Mouse (Mus musculus) liver, embryonic 15.5 days (tissue): ENCODE data around the gene Gm37240. TPM values are rescaled to one million over a fixed set of nuclear protein-coding genes. Genes with fewer than 3 reads are reported as not detected.

Source experiments
- ATAC-seq: fragments of 200-750 bp; cut with Nextera tagmentation; 2 replicates; pipeline ENCODE4 v1.8.0; 2017; ENCODE audit warnings: moderate number of reproducible peaks, mild to moderate bottlenecking, moderate library complexity; ENCODE audit not compliant: insufficient read depth
- H3K27ac ChIP-seq: fragments of 300-500 bp; sonication (generic); replicated peaks from 2 replicates; pipeline ENCODE4 v1.5.1; 2015; ENCODE audit warnings: mild to moderate bottlenecking, inconsistent platforms
- H3K27me3 ChIP-seq: fragments of 300-500 bp; sonication (generic); 2 replicates; pipeline ENCODE4 v1.6.1; 2015; ENCODE audit warnings: mild to moderate bottlenecking, inconsistent platforms
- H3K36me3 ChIP-seq: fragments of 300-500 bp; sonication (generic); replicated peaks from 2 replicates; pipeline ENCODE4 v1.6.1; 2015; ENCODE audit warnings: moderate library complexity, mild to moderate bottlenecking, inconsistent platforms
- H3K4me1 ChIP-seq: fragments of 300-500 bp; sonication (generic); replicated peaks from 2 replicates; pipeline ENCODE4 v1.6.1; 2015; ENCODE audit warnings: inconsistent platforms
- H3K4me2 ChIP-seq: fragments of 300-500 bp; sonication (generic); 2 replicates; pipeline ENCODE4 v1.6.1; 2015; ENCODE audit warnings: moderate library complexity, mild to moderate bottlenecking, inconsistent platforms
- H3K4me3 ChIP-seq: fragments of 300-500 bp; sonication (generic); replicated peaks from 2 replicates; pipeline ENCODE4 v1.5.1; 2015; ENCODE audit warnings: mild to moderate bottlenecking, inconsistent platforms
- H3K9ac ChIP-seq: fragments of 300-500 bp; sonication (generic); 2 replicates; pipeline ENCODE4 v1.6.1; 2015; ENCODE audit warnings: moderate library complexity, mild to moderate bottlenecking, inconsistent platforms
- H3K9me3 ChIP-seq: fragments of 300-500 bp; sonication (generic); replicated peaks from 2 replicates; pipeline ENCODE4 v1.6.1; 2016; ENCODE audit warnings: inconsistent platforms
- WGBS: fragments of 180-500 bp; shearing (Covaris S2); methylation state at CpG from one replicate; pipeline ENCODE4 v1.1.7; 2015; ENCODE audit warnings: mixed read lengths; ENCODE audit not compliant: insufficient replicate concordance; 5-methylcytosine and 5-hydroxymethylcytosine counted together
- polyA plus RNA-seq: library from polyadenylated mRNA; unstranded; fragments of >200 nt; fragmentation: Nextera tagmentation; extraction: Ambion mirVana; gene quantifications from 2 replicates; pipeline ENCODE4 v1.2.1, GENCODE M21; 2015

Gm37240 gene
- polyA plus RNA-seq, 1 experiment from 2014 or later: 0.24 TPM

- Histone ChIP-seq H3K4me1 (peaks cover 5% of the 10 kb centered on the region; the same call in 1 of the 2 replicates), H3K9me3 (no peaks in the 10 kb centered on the region), H3K27me3 (0 out of 2 replicates have a peak, but pooled peaks cover 5% of the 10 kb centered on the region), H3K4me3 (no peak overlapping the region), H3K27ac (no peak overlapping the region), H3K4me2 (no peak overlapping the region), H3K9ac (no peak overlapping the region), H3K36me3 (no peaks in the 10 kb centered on the region)
- 63% methylated on average over 4 of the region's 4 CpGs for WGBS
- no peak for ATAC-seq
Observed at GRCm38 (mm10) chr3:85746116-85746515, 141.2 kb downstream of the Gm37240 start.

DNA sequence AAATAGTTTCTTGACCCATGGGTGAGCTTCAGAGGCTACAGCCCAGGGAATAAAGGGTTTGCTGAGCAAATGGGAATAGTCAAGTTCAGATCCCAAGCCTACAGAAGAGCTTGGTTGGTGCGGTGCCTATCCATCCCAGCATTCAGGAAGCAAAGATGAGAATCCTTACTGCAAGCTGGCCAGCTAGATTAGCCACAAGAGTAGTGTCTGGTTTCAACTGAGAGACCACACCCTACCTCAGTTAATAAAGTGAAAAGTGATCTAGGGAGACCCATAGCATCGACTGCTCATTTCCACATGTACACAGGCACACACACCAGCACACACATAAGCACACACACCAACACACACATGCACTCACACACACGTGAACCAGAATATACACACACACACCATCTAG is 145.6 kb downstream of the Gm37240 start:
- Histone ChIP-seq H3K4me3 (no peak overlapping the region), H3K9me3 (no peaks in the 10 kb centered on the region), H3K4me2 (peak overlapping the region; percentile 20; the same call in 1 of the 2 replicates), H3K27me3 (no peaks in the 10 kb centered on the region; the same call in 1 of the 2 replicates), H3K4me1 (peaks cover 5% of the 10 kb centered on the region; the same call in 1 of the 2 replicates), H3K36me3 (no peaks in the 10 kb centered on the region), H3K9ac (no peak overlapping the region), H3K27ac (no peak overlapping the region)
- ATAC-seq: peak; percentile 73
- WGBS: 41% methylated on average over 3 of the region's 3 CpGs

- Histone ChIP-seq H3K4me1 (peaks cover 5% of the 10 kb centered on the region; the same call in 1 of the 2 replicates), H3K4me3 (no peak overlapping the region), H3K4me2 (no peak overlapping the region), H3K36me3 (no peaks in the 10 kb centered on the region), H3K27me3 (no peaks in the 10 kb centered on the region; the same call in 1 of the 2 replicates), H3K9ac (no peak overlapping the region), H3K9me3 (no peaks in the 10 kb centered on the region), H3K27ac (no peak overlapping the region)
- 61% methylated on average over 3 of the region's 3 CpGs for WGBS
- ATAC-seq: no peak
Observed at GRCm38 (mm10) chr3:85738591-85738990, 148.7 kb downstream of the Gm37240 start.

DNA sequence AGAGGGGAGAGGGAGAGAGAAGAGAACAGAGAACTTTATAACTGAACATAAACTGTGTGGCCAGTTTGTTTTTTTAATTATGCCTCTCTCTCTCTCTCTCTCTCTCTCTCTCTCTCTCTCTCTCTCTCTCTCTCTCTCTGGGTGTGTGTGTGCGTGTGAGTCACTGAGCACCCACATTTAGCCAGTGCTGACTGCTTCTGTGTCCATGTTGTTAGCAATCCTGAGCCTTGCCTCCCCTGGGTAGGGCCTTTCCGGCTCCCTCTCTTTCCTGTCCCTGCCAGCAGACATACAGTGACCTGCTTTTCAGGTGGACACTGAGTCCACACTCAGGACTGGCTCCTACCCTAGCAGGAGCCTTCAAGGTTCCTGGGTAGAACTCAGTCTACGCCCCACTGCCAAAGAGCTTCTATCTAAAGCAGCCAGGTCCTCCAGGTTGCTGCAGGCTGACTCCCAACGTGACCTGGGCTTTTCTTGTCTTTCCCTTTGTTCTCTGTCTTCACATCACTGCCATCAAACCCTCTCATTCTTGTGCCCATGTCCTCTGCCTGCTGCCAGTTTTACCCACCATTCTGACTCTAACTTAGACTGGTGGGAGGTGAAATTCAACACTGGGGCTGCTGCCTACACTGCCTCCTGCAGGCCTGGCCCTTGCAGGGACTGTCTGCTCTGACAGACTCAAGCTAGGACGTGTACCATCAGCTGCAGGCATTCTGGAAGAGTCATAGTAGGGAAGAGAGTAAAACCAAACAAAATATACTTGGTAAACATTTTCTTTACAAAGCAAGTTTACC is 153.2 kb downstream of the Gm37240 start:
- Histone ChIP-seq H3K27ac (no peak overlapping the region), H3K4me1 (no peaks in the 10 kb centered on the region)
- WGBS: 69% methylated on average over 5 of the region's 5 CpGs

GRCm38 (mm10) chr3:85727171-85727570 is 160.1 kb downstream of the Gm37240 start:
- Histone ChIP-seq H3K27me3 (peaks cover 7% of the 10 kb centered on the region; the same call in 1 of the 2 replicates), H3K36me3 (no peaks in the 10 kb centered on the region), H3K4me1 (peaks cover 19% of the 10 kb centered on the region), H3K9me3 (no peaks in the 10 kb centered on the region), H3K27ac (no peak overlapping the region), H3K4me2 (no peak overlapping the region), H3K9ac (no peak overlapping the region), H3K4me3 (no peak overlapping the region)
- WGBS: 48% methylated on average over 2 of the region's 2 CpGs
- ATAC-seq: no peak

More for the DNA sequence above, 153.2 kb downstream of the Gm37240 start:
- Histone ChIP-seq H3K36me3 (no peaks in the 10 kb centered on the region), H3K4me2 (no peak overlapping the region), H3K4me3 (no peak overlapping the region), H3K27me3 (peaks cover 7% of the 10 kb centered on the region; the same call in 1 of the 2 replicates), H3K9ac (no peak overlapping the region), H3K9me3 (no peaks in the 10 kb centered on the region)
- ATAC-seq: no peak

DNA sequence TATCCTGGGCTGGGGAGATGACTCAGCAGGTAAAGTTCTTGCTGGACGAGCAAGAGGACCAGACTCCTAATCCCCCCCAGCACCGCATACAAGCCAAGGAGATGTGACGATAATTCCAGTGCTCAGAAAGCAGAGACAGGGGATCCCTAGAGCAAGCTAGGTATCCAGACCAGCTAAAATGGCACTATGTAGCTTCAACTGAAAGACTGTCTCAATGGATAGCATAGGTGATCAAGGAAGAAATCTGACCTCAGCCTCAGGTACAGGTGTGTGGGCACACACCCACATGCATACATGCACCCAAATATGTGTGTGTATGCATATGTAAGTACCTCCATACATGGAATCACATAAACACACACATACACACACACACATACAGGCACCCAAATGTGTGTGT is 161.3 kb downstream of the Gm37240 start:
- Histone ChIP-seq H3K4me3 (no peak overlapping the region), H3K4me1 (peaks cover 19% of the 10 kb centered on the region), H3K4me2 (no peak overlapping the region), H3K9ac (no peak overlapping the region), H3K27me3 (peaks cover 7% of the 10 kb centered on the region; the same call in 1 of the 2 replicates), H3K36me3 (no peaks in the 10 kb centered on the region), H3K27ac (peak overlapping the region; percentile 57; the same call in 1 of the 2 replicates), H3K9me3 (no peaks in the 10 kb centered on the region)
- WGBS: 61% methylated on average over 3 of the region's 3 CpGs
- no peak for ATAC-seq

- Histone ChIP-seq H3K36me3 (no peaks in the 10 kb centered on the region), H3K4me3 (no peak overlapping the region), H3K9me3 (no peaks in the 10 kb centered on the region), H3K4me2 (peak overlapping the region; percentile 50), H3K27ac (peak overlapping the region; percentile 79), H3K4me1 (peaks cover 19% of the 10 kb centered on the region), H3K27me3 (peaks cover 2% of the 10 kb centered on the region; the same call in 1 of the 2 replicates), H3K9ac (no peak overlapping the region)
- 22% methylated on average over 2 of the region's 2 CpGs for WGBS
- peak; percentile 100 for ATAC-seq
Observed at GRCm38 (mm10) chr3:85725110-85725509, 162.2 kb downstream of the Gm37240 start.

DNA sequence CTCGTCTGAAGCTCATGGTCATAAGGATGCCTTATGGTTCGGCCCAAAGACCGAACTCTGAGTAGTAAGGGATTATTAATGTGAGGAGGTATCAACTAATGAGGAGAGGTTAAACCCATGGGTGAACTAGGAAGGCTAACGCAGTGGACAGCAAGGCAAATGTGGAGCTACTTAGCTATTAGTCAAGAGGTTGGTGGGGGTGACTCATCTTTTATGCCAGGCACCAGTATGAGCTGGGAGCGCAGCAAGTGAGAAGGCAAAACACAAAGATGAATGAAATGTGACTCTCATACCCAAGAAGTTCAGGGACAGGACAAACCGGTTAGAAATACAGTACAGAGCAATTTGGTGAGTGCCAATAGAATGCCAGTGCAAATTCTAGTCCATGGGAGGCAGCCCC is 164.7 kb downstream of the Gm37240 start:
- no peak for ATAC-seq
- Histone ChIP-seq H3K27ac (no peak overlapping the region), H3K4me2 (no peak overlapping the region), H3K36me3 (no peaks in the 10 kb centered on the region), H3K9ac (no peak overlapping the region), H3K27me3 (no peaks in the 10 kb centered on the region), H3K9me3 (no peaks in the 10 kb centered on the region), H3K4me1 (peaks cover 19% of the 10 kb centered on the region), H3K4me3 (no peak overlapping the region)
- WGBS: 84% methylated on average over 6 of the region's 6 CpGs

DNA sequence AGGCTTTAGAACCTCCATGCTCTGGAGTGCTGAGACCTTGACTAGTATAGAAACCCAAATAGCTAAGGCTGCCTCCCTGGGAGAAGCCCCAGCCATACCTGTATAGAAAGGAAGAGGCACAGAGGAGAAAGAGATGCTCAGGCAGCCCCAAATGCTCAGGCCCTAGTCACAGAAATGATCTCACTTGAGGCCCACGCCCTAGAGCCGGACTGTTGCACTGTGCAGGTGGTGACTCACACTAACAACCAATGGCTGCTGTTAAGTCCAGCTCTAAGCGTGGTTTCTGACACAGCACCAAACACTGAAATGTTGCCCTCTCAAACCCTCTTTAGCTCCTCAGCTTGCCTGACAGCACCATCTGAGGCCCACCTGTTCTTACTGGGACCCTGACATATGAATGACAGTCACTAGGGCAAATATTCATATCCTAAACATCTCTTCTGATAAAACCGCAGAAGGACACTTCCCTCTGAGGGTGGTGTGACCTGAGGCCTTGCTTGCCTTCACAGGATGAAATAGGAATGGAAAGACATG is 171.5 kb downstream of the Gm37240 start:
- Histone ChIP-seq H3K27me3 (0 out of 2 replicates have a peak, but pooled peaks cover 3% of the 10 kb centered on the region), H3K4me3 (no peak overlapping the region), H3K9ac (no peak overlapping the region), H3K4me1 (peaks cover 14% of the 10 kb centered on the region), H3K27ac (no peak overlapping the region), H3K4me2 (no peak overlapping the region), H3K9me3 (no peaks in the 10 kb centered on the region), H3K36me3 (no peaks in the 10 kb centered on the region)
- 56% methylated on average over 4 of the region's 4 CpGs for WGBS
- peak; percentile 49 for ATAC-seq

DNA sequence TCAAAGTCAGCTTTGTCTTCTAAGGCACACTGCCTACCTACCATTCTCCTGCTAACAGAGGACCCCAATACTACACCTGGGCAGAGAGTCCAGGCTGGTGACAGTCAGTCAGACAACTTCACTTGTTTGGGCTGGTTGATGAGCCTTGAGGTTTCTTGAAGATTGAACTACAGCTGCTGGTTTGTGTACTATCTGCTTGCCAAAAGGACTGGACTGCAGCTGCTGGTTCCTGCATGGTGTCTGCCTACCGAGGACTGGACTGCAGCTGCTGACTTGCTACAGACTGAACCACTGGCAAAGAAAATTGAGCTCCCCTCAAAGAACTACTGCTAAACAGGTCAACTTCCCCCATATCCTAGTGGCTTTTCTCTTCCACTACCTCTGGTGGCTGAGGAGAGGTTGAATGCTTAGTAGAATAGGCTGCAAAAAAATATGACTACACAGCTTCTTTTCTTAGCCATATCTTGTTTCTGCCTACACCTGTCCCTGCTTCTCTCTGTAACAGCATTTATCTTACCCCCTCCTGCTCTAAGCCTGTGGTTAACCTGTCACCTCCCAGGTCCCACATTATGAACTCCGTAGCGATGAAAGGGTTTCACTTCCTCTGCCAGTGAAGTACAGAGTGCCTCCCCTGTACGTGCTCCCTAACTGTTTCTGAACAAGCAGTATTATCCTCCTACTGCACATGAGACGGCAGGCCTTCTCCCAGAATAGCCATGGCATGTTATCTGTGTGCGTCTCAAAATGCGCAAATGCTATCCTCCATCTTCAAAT is 173.2 kb downstream of the Gm37240 start:
- peaks cover 24% of the 10 kb centered on the region for H3K4me1 ChIP-seq
- H3K27ac ChIP-seq: no peak overlapping the region
- ATAC-seq: no peak
- no peaks in the 10 kb centered on the region for H3K9me3 ChIP-seq
- no peak overlapping the region for H3K4me2 ChIP-seq
- WGBS: 45% methylated on average over 7 of the region's 7 CpGs
- H3K9ac ChIP-seq: no peak overlapping the region
- 0 out of 2 replicates have a peak, but pooled peaks cover 3% of the 10 kb centered on the region for H3K27me3 ChIP-seq
- no peak overlapping the region for H3K4me3 ChIP-seq
- H3K36me3 ChIP-seq: no peaks in the 10 kb centered on the region

GRCm38 (mm10) chr3:85710695-85711094 is 176.6 kb downstream of the Gm37240 start:
- WGBS: 14% methylated on average over 8 of the region's 8 CpGs
- H3K9ac ChIP-seq: no peak overlapping the region
- no peak overlapping the region for H3K4me2 ChIP-seq
- peak; percentile 63; the same call in 1 of the 2 replicates for ATAC-seq
- H3K9me3 ChIP-seq: no peaks in the 10 kb centered on the region
- H3K4me3 ChIP-seq: no peak overlapping the region
- H3K27ac ChIP-seq: no peak overlapping the region
- H3K36me3 ChIP-seq: no peaks in the 10 kb centered on the region
- H3K27me3 ChIP-seq: 0 out of 2 replicates have a peak, but pooled peaks cover 3% of the 10 kb centered on the region
- H3K4me1 ChIP-seq: peaks cover 21% of the 10 kb centered on the region
